Mouse (Mus musculus): ENCODE results near the gene H2al1f. TPM values are rescaled to one million over a fixed set of nuclear protein-coding genes. Genes with fewer than 3 reads are reported as not detected.

H2al1f gene
- polyA plus RNA-seq (2012): not detected in 2 replicates

GRCm38 (mm10) chrX:11314858-11315257 lies at the start of gene H2al1f:
Gene H2al1f, plus strand, starts transcription at chrX:11315158.

GRCm38 (mm10) chrX:11298957-11299356 lies 16.0 kb upstream of the H2al1f start, which contains the start of gene H2al1a:
Gene H2al1a, plus strand, starts transcription at chrX:11299257.

GRCm38 (mm10) chrX:11302132-11302531 lies 12.8 kb upstream of the H2al1f start, which contains the start of gene H2al1b:
Gene H2al1b, plus strand, starts transcription at chrX:11302432.

GRCm38 (mm10) chrX:11305355-11305754 lies 9.6 kb upstream of the H2al1f start, which contains the start of gene H2al1c:
Gene H2al1c, plus strand, starts transcription at chrX:11305655.

GRCm38 (mm10) chrX:11308524-11308923 lies 6.4 kb upstream of the H2al1f start, which contains the start of gene H2al1d:
Gene H2al1d, plus strand, starts transcription at chrX:11308824.

GRCm38 (mm10) chrX:11311634-11312033 lies 3.3 kb upstream of the H2al1f start, which contains the start of gene H2al1e:
Gene H2al1e, plus strand, starts transcription at chrX:11311934.

GRCm38 (mm10) chrX:11317956-11318355 lies 3.0 kb downstream of the H2al1f start, which contains the start of gene H2al1g:
Gene H2al1g, plus strand, starts transcription at chrX:11318256.

GRCm38 (mm10) chrX:11321192-11321591 lies 6.2 kb downstream of the H2al1f start, which contains the start of gene H2al1h:
Gene H2al1h, plus strand, starts transcription at chrX:11321492.

GRCm38 (mm10) chrX:11324359-11324758 lies 9.4 kb downstream of the H2al1f start, which contains the start of gene H2al1i:
Gene H2al1i, plus strand, starts transcription at chrX:11324659.

GRCm38 (mm10) chrX:11327522-11327921 lies 12.6 kb downstream of the H2al1f start, which contains the start of gene H2al1j:
Gene H2al1j, plus strand, starts transcription at chrX:11327822.

Other genes starting within 250 kb of the H2al1f start
- not detected in 2 replicates for gene H2al1a, start 15.9 kb upstream of the H2al1f start, polyA plus RNA-seq (2012)
- not detected in 2 replicates for gene H2al1b, start 12.7 kb upstream of the H2al1f start, polyA plus RNA-seq (2012)
- gene H2al1c, start 9.5 kb upstream of the H2al1f start, polyA plus RNA-seq (2012): not detected in 2 replicates
- gene H2al1d, start 6.3 kb upstream of the H2al1f start, polyA plus RNA-seq (2012): not detected in 2 replicates
- gene H2al1e, start 3.2 kb upstream of the H2al1f start, polyA plus RNA-seq (2012): not detected in 2 replicates
- gene H2al1g, start 3.1 kb downstream of the H2al1f start, polyA plus RNA-seq (2012): not detected in 2 replicates
- gene H2al1h, start 6.3 kb downstream of the H2al1f start, polyA plus RNA-seq (2012): not detected in 2 replicates
- gene H2al1i, start 9.5 kb downstream of the H2al1f start, polyA plus RNA-seq (2012): not detected in 2 replicates
- gene H2al1j, start 12.7 kb downstream of the H2al1f start, polyA plus RNA-seq (2012): not detected in 2 replicates